ENCODE assay signal across 23 mouse cellular contexts in the genomic region with DNA sequence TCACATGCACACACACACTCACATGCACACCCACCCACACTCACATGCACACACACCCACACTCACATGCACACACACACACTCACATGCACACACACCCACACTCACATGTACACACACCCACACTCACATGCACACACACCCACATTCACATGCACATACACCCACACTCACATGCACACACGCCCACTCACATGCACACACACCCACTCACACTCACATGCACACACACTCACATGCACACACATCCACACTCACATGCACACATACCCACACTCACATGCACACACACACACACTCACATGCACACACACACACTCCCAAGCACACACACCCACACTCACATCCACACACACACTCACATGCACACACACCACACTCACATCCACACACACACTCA.
"Had no signal": no experiment of that assay in that cellular context is flagged by ENCODE, and none has a peak within 500 bp of the region (broad histone marks: within the 10 kb centered on the region; RNA-seq: fewer than 3 reads in every experiment).

No protein-coding gene starts in this region.

- H3K4me1 ChIP-seq: kidney, embryonic 15.5 days had no signal

- H3K4me3 ChIP-seq: heart, adult 2 months; heart, embryonic 13.5 days; heart, embryonic 15.5 days; hindbrain, embryonic 13.5 days; hindbrain, embryonic 15.5 days; kidney, embryonic 15.5 days; limb, embryonic 13.5 days; limb, embryonic 15.5 days; liver, embryonic 12.5 days had no signal

- DNase-seq: gastrocnemius, postnatal 14 days; gastrocnemius, postnatal 36 days; heart, adult 11 months; heart, adult 2 months; heart, postnatal 14 days; heart, postnatal 36 days; kidney, adult 18-20 months; kidney, adult 9 months; kidney, postnatal 14 days; kidney, postnatal 36 days; layer of hippocampus, postnatal 36 days; left cerebral cortex, postnatal 4 days had no signal

- H3K27me3 ChIP-seq: heart, embryonic 13.5 days; heart, embryonic 15.5 days; hindbrain, embryonic 15.5 days; kidney, embryonic 15.5 days; limb, embryonic 13.5 days; limb, embryonic 15.5 days had no signal

- H3K27ac ChIP-seq: heart, adult 2 months; heart, embryonic 13.5 days; heart, embryonic 15.5 days; hindbrain, embryonic 13.5 days; hindbrain, embryonic 15.5 days; hindbrain, postnatal 0 days; kidney, embryonic 15.5 days; kidney, postnatal 0 days; limb, embryonic 13.5 days; limb, embryonic 15.5 days; liver, embryonic 12.5 days had no signal

- H3K36me3 ChIP-seq: heart, embryonic 13.5 days; heart, embryonic 15.5 days; hindbrain, embryonic 13.5 days; hindbrain, embryonic 15.5 days; kidney, embryonic 15.5 days; limb, embryonic 13.5 days; limb, embryonic 15.5 days; liver, embryonic 12.5 days had no signal

- H3K9me3 ChIP-seq: heart, embryonic 13.5 days; heart, embryonic 15.5 days; hindbrain, embryonic 13.5 days; hindbrain, embryonic 15.5 days; kidney, embryonic 15.5 days; limb, embryonic 13.5 days; limb, embryonic 15.5 days; liver, embryonic 12.5 days had no signal

- ATAC-seq: intestine, embryonic 16.5 days had no signal
